Mouse (Mus musculus) kidney, embryonic 14.5 days (tissue): ENCODE measurements around the gene Ubqln4. TPM values are rescaled to one million over a fixed set of nuclear protein-coding genes. Genes with fewer than 3 reads are reported as not detected.

Source experiments
- ATAC-seq: fragments of 200-750 bp; cut with Nextera tagmentation; 2 replicates; pipeline ENCODE4 v1.8.0; 2017; ENCODE audit warnings: moderate number of reproducible peaks, mild to moderate bottlenecking, moderate TSS enrichment, moderate library complexity; ENCODE audit not compliant: low FRiP score, low TSS enrichment
- H3K27ac ChIP-seq: fragments of 300-500 bp; sonication (generic); 2 replicates; pipeline ENCODE4 v1.5.1; 2014; ENCODE audit warnings: low read depth, mild to moderate bottlenecking, low read length, moderate library complexity, mixed read lengths
- H3K27me3 ChIP-seq: fragments of 300-500 bp; sonication (generic); 2 replicates; pipeline ENCODE4 v1.6.1; 2014; ENCODE audit warnings: mild to moderate bottlenecking, low read length; ENCODE audit not compliant: control insufficient read depth, insufficient read depth
- H3K36me3 ChIP-seq: fragments of 300-500 bp; sonication (generic); 2 replicates; pipeline ENCODE4 v1.6.1; 2014; ENCODE audit warnings: low read length, mixed read lengths; ENCODE audit not compliant: control insufficient read depth, insufficient read depth
- H3K4me1 ChIP-seq: fragments of 300-500 bp; sonication (generic); 2 replicates; pipeline ENCODE4 v1.6.1; 2014; ENCODE audit warnings: low read length, mixed read lengths; ENCODE audit not compliant: control insufficient read depth, insufficient read depth
- H3K4me2 ChIP-seq: fragments of 300-500 bp; sonication (generic); replicated peaks from 2 replicates; pipeline ENCODE4 v1.6.1; 2014; ENCODE audit warnings: low read depth, mild to moderate bottlenecking, low read length
- H3K4me3 ChIP-seq: fragments of 300-500 bp; sonication (generic); 2 replicates; pipeline ENCODE4 v1.5.1; 2014; ENCODE audit warnings: mild to moderate bottlenecking, low read length
- H3K9ac ChIP-seq: fragments of 300-500 bp; sonication (generic); 2 replicates; pipeline ENCODE4 v1.6.1; 2014; ENCODE audit warnings: low read depth, mild to moderate bottlenecking, low read length, moderate library complexity
- H3K9me3 ChIP-seq: fragments of 300-500 bp; sonication (generic); 2 replicates; pipeline ENCODE4 v1.6.1; 2016; ENCODE audit warnings: low read length; ENCODE audit not compliant: control insufficient read depth
- WGBS: fragments of 180-500 bp; shearing (Covaris S2); extraction: QIAGEN DNeasy Blood & Tissue Kit; methylation state at CpG from one replicate; pipeline ENCODE4 v1.1.7; 2014; 5-methylcytosine and 5-hydroxymethylcytosine counted together
- polyA plus RNA-seq: library from polyadenylated mRNA; unstranded; fragments of >200 nt; fragmentation: Nextera tagmentation; extraction: Ambion mirVana; gene quantifications from 2 replicates; pipeline ENCODE4 v1.2.1, GENCODE M21; 2014

The Ubqln4 gene
- polyA plus RNA-seq, 1 experiment from 2014 or later, result 73.4 TPM

DNA sequence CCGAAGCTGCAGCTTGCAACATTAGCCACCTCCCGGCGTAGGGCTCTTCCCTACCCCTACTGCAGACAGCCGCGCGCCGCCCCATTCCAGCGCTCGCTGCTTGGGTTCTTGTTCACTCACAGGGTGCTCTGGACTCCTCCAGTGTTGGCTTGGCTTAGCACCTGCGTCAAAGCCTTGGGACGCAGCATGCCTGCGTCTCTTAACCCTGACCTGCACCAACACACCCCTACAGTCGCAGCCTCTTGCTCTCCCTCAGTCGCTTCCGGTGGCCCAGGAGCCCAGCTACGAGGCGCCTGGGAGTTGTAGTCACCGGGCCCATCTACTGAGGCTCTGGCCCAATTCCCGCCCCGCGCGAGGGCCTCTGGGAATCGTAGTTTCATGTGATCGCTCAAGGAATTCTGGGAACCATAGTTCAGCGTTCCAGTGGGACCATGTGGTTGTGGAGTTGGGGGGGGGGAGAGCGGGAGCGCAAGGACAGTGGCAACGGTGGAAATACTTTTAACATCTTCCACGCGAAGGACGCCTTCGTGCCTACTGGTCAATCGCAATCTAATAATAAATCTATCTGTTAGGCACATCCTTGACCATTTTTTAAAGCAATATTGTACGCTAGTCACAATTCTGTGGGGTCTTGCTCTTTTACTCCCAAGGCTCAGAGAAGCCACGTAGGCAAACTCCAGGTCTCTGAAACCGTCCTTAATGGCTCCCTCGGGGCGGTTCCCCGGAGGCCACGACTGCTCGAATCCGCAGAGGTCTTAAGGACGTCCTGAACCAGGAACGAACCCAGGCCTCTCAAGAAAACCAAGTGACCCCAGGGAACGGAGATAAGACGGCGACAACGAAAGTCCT is 658 bp upstream of the Ubqln4 start, which contains the start of gene Lamtor2:
TSS of gene Lamtor2 (minus strand) at position 399 of the 849 bp plus-strand sequence.
- Histone ChIP-seq H3K4me2 (peak within 1 kb of the TSS; percentile 78), H3K9ac (peak within 1 kb of the TSS; percentile 88), H3K36me3 (peaks cover 26% of the 10 kb centered on the region), H3K4me3 (peak within 1 kb of the TSS; percentile 70), H3K4me1 (peaks cover 19% of the 10 kb centered on the region), H3K9me3 (no peaks in the 10 kb centered on the region), H3K27me3 (no peaks in the 10 kb centered on the region), H3K27ac (peak within 1 kb of the TSS; percentile 98)
- under 1% methylated on average over 48 of the region's 48 CpGs for WGBS
- peak; percentile 89 for ATAC-seq

DNA sequence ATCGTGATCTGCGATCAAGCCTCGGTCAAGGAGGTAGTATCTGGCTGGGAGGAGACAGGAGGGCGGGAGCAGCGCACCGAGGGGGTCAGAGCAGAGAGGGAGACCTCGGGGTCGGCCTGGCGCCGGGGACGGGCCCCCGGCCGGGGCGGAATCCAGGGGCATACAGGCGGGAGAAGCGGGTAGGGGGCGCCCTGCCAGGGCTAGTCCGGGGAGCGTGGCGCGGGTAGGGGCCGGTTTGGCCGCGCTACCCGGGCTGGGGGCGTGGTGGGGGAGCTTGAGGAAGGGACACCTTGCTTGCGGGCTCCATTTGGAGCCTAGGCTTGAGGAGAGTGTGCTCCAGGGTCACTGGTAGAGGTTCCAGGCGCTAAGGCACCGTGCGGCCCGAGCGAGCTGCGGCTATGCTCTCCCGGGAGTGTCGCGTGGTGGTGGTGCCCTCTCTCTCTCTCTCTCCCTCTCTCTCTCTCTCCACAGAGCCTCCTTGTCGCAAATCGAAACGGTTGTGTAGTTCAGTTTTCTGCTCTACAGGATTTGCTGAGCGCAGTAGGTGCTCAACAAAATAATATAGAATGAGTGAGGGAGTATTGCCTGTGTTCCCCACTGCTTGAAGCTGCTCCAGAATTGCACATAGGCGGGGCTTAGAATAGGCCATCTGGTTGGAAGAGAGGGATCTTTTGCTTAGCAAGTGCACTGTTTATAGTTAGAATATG is 475 bp downstream of the Ubqln4 start:
- ATAC-seq, result peak; percentile 67
- Histone ChIP-seq H3K27ac (peak overlapping the region; percentile 98), H3K36me3 (peaks cover 37% of the 10 kb centered on the region), H3K4me3 (peak overlapping the region; percentile 70), H3K4me1 (peaks cover 19% of the 10 kb centered on the region), H3K27me3 (no peaks in the 10 kb centered on the region), H3K9me3 (no peaks in the 10 kb centered on the region), H3K9ac (peak overlapping the region; percentile 88), H3K4me2 (peak overlapping the region; percentile 78)
- under 1% methylated on average over 39 of the region's 41 CpGs for WGBS

DNA sequence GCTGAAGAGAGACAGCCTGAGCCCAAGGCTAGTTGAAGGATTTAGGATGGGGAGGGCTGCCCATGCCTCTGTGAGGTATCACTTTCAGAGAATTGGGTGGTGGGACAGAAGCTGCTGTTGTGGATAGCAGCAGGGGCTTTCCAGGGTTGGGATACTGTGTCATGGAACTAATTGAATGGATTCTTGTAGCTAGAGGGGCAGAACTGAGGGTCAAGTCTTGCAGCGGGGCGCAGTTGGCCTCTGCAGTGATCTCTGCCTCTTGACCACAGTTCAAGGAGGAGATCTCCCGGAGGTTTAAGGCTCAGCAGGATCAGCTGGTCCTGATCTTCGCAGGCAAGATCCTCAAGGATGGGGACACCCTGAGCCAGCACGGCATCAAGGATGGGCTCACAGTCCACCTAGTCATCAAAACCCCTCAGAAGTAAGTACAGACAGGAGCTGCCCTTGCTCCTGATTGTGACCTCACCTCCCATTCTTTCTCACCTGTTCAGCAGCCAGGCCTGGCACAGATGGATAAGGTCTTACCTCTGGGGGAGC is 1.6 kb downstream of the Ubqln4 start:
- Histone ChIP-seq H3K27me3 (no peaks in the 10 kb centered on the region), H3K9ac (0 out of 2 replicates have a peak overlapping the region, but pooled peaks have one; percentile 18), H3K36me3 (peaks cover 47% of the 10 kb centered on the region), H3K4me3 (peak overlapping the region; percentile 70), H3K27ac (no peak overlapping the region), H3K4me2 (peak overlapping the region; percentile 78), H3K9me3 (no peaks in the 10 kb centered on the region), H3K4me1 (peaks cover 19% of the 10 kb centered on the region)
- no peak for ATAC-seq
- WGBS, result 71% methylated on average over 5 of the region's 5 CpGs

DNA sequence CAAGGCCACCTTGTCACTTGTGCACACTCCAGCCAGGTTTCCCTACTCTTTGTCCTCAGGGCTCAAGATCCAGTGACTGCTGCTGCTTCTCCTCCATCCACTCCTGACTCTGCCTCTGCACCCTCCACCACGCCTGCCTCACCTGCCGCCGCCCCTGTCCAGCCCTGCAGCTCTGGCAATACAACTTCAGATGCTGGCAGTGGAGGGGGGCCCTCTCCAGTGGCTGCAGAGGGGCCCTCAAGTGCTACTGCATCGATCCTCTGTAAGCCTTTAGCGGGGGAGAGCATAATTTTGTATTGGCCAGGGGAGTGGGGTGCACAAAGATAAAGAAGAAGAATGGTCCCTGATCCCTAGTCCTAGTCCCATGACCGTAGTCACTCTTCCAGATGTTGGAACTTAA is 2.2 kb downstream of the Ubqln4 start:
- peaks cover 52% of the 10 kb centered on the region for H3K36me3 ChIP-seq
- ATAC-seq, result no peak
- WGBS, result 95% methylated on average over 6 of the region's 6 CpGs

DNA sequence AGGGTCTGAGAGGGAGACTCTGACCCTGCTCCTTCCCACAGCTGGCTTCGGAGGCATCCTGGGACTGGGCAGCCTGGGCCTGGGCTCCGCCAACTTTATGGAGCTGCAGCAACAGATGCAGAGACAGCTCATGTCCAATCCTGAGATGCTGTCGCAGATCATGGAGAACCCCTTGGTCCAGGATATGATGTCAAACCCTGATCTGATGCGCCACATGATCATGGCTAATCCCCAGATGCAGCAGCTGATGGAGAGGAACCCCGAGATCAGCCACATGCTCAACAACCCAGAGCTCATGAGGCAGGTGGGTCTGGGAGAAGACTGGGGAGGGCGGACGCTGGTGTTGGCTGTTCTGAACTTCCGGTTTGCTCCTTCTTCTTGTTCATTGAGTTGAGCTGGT is 3.1 kb downstream of the Ubqln4 start:
- Histone ChIP-seq H3K4me3 (no peak overlapping the region), H3K9ac (no peak overlapping the region), H3K4me2 (no peak overlapping the region), H3K27me3 (no peaks in the 10 kb centered on the region), H3K27ac (no peak overlapping the region), H3K36me3 (peaks cover 57% of the 10 kb centered on the region), H3K4me1 (peaks cover 17% of the 10 kb centered on the region), H3K9me3 (no peaks in the 10 kb centered on the region)
- ATAC-seq, result no peak
- WGBS, result 86% methylated on average over 8 of the region's 8 CpGs

More for the DNA sequence above, 2.2 kb downstream of the Ubqln4 start:
- Histone ChIP-seq H3K4me2 (no peak overlapping the region), H3K9ac (0 out of 2 replicates have a peak overlapping the region, but pooled peaks have one; percentile 18), H3K4me1 (peaks cover 19% of the 10 kb centered on the region), H3K9me3 (no peaks in the 10 kb centered on the region), H3K4me3 (no peak overlapping the region), H3K27me3 (no peaks in the 10 kb centered on the region), H3K27ac (no peak overlapping the region)

DNA sequence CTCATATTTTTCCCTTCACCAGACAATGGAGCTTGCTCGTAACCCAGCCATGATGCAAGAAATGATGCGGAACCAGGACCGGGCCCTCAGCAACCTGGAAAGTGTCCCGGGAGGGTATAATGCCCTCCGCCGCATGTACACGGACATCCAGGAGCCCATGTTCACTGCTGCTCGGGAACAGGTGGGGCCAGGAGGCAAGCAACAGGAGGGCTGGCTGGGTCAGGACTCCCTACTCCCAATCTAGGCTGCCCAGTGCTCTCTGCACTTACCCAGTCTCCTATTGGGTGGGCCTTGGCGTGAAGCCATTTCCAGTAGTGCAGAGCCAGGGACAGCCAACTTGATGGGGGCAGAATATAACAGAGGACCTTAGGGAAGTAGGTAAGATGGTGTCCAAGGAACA is 6.0 kb downstream of the Ubqln4 start:
- H3K27me3 ChIP-seq, result no peaks in the 10 kb centered on the region
- H3K27ac ChIP-seq, result no peak overlapping the region
- no peak for ATAC-seq
- no peak overlapping the region for H3K4me3 ChIP-seq
- peaks cover 29% of the 10 kb centered on the region for H3K4me1 ChIP-seq
- H3K36me3 ChIP-seq, result peaks cover 82% of the 10 kb centered on the region
- WGBS, result 85% methylated on average over 9 of the region's 9 CpGs
- no peaks in the 10 kb centered on the region for H3K9me3 ChIP-seq
- H3K9ac ChIP-seq, result no peak overlapping the region
- no peak overlapping the region for H3K4me2 ChIP-seq

DNA sequence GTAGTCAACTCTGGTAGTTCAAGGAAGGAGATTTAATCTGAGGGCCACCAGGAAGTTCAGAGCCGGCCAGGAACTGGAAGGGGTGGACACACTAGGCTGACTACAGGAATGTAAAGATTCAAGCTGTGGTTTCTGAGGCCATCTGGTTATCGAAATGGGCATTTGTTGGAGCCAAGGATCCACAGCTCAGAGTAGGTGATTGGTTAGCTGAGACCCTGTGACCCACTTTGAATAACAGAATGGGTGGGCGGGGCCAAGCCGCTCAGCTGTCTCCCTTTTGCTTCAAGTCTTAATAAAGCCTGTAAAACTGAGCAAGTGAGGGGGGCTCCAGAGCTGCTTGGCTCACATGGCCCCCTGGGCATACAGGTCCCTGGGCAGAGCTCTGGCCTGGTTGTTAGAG is 8.4 kb downstream of the Ubqln4 start:
- H3K27ac ChIP-seq, result peak overlapping the region; percentile 47; the same call in 1 of the 2 replicates
- ATAC-seq, result peak; percentile 37; the same call in 1 of the 2 replicates

DNA sequence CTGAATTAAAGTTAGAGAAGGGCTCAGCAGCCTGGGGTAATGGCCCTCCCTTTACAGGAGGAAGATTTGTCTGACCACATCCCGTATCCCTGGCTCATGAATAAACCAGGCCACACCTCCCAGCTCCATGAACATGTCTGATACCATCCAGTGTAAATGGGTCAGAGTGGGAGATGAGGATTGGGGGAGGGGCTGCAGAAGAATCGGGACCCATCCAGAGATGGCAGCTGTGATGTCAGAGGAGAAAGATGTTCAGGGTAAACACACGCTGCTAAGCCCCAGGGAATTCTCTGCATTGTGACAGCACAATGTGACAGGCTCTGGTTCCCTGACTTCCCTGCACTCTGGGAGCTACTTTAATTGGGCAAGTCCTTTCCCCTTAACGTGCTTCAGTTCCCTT is 9.9 kb downstream of the Ubqln4 start:
- Histone ChIP-seq H3K27ac (peak overlapping the region; percentile 68), H3K4me1 (peaks cover 23% of the 10 kb centered on the region), H3K9ac (0 out of 2 replicates have a peak overlapping the region, but pooled peaks have one; percentile 18), H3K36me3 (peaks cover 89% of the 10 kb centered on the region), H3K27me3 (no peaks in the 10 kb centered on the region), H3K4me2 (no peak overlapping the region), H3K4me3 (no peak overlapping the region), H3K9me3 (no peaks in the 10 kb centered on the region)
- 36% methylated on average over 4 of the region's 4 CpGs for WGBS
- ATAC-seq, result 0 out of 2 replicates have a peak, but pooled peaks have one; percentile 10

More for the DNA sequence above, 8.4 kb downstream of the Ubqln4 start:
- 0 out of 2 replicates have a peak overlapping the region, but pooled peaks have one; percentile 17 for H3K4me2 ChIP-seq
- H3K4me3 ChIP-seq, result no peak overlapping the region
- H3K4me1 ChIP-seq, result peaks cover 23% of the 10 kb centered on the region
- no peaks in the 10 kb centered on the region for H3K9me3 ChIP-seq
- 48% methylated on average over 4 of the region's 4 CpGs for WGBS
- peaks cover 90% of the 10 kb centered on the region for H3K36me3 ChIP-seq
- H3K9ac ChIP-seq, result no peak overlapping the region
- no peaks in the 10 kb centered on the region for H3K27me3 ChIP-seq
